Mouse (Mus musculus) midbrain, embryonic 11.5 days (tissue): ENCODE results near the gene Prdm13. TPM values are rescaled to one million over a fixed set of nuclear protein-coding genes. Genes with fewer than 3 reads are reported as not detected.

Source experiments
- ATAC-seq: fragments of 200-750 bp; cut with Nextera tagmentation; 2 replicates; pipeline ENCODE4 v1.8.0; 2017; ENCODE audit warnings: moderate TSS enrichment, moderate library complexity; ENCODE audit not compliant: low FRiP score
- DNase-seq: peaks from one replicate; pipeline ENCODE4 v3.0.0; 2015; ENCODE audit warnings: low spot score; ENCODE audit errors: missing footprints
- H3K27ac ChIP-seq: fragments of 300-500 bp; sonication (generic); 2 replicates; pipeline ENCODE4 v1.5.1; 2014; ENCODE audit warnings: low read depth, low read length
- H3K27me3 ChIP-seq: fragments of 300-500 bp; sonication (generic); 2 replicates; pipeline ENCODE4 v1.6.1; 2014; ENCODE audit warnings: mild to moderate bottlenecking, low read length, moderate library complexity, mixed read lengths; ENCODE audit not compliant: control insufficient read depth, insufficient read depth
- H3K36me3 ChIP-seq: fragments of 300-500 bp; sonication (generic); 2 replicates; pipeline ENCODE4 v1.6.1; 2014; ENCODE audit warnings: mild to moderate bottlenecking, low read length, moderate library complexity, mixed read lengths; ENCODE audit not compliant: control insufficient read depth, insufficient read depth
- H3K4me1 ChIP-seq: fragments of 300-500 bp; sonication (generic); 2 replicates; pipeline ENCODE4 v1.6.1; 2014; ENCODE audit warnings: low read length; ENCODE audit not compliant: control insufficient read depth, insufficient read depth
- H3K4me2 ChIP-seq: fragments of 300-500 bp; sonication (generic); 2 replicates; pipeline ENCODE4 v1.6.1; 2014; ENCODE audit warnings: mild to moderate bottlenecking, moderate library complexity
- H3K4me3 ChIP-seq: fragments of 300-500 bp; sonication (generic); 2 replicates; pipeline ENCODE4 v1.5.1; 2014; ENCODE audit warnings: low read depth, low read length
- H3K9ac ChIP-seq: fragments of 300-500 bp; sonication (generic); 2 replicates; pipeline ENCODE4 v1.6.1; 2014; ENCODE audit warnings: low read length
- H3K9me3 ChIP-seq: fragments of 300-500 bp; sonication (generic); 2 replicates; pipeline ENCODE4 v1.6.1; 2016; ENCODE audit warnings: low read length; ENCODE audit not compliant: control insufficient read depth
- WGBS: fragments of 180-500 bp; shearing (Covaris S2); extraction: QIAGEN DNeasy Blood & Tissue Kit; methylation state at CpG from one replicate; pipeline ENCODE4 v1.1.7; 2014; 5-methylcytosine and 5-hydroxymethylcytosine counted together
- polyA plus RNA-seq: library from polyadenylated mRNA; unstranded; fragments of >200 nt; fragmentation: Nextera tagmentation; extraction: Ambion mirVana; gene quantifications from 2 replicates; pipeline ENCODE4 v1.2.1, GENCODE M21; 2014

The Prdm13 gene
- polyA plus RNA-seq, 1 experiment from 2014 or later, result 0.25 TPM

GRCm38 (mm10) chr4:21628367-21629274 is 57.1 kb downstream of the Prdm13 start:
- DNase-seq, result no peak
- WGBS, result 61% methylated on average over 3 of the region's 3 CpGs
- no peak overlapping the region for H3K27ac ChIP-seq
- H3K9ac ChIP-seq, result no peak overlapping the region
- H3K4me1 ChIP-seq, result peaks cover 2% of the 10 kb centered on the region; the same call in 1 of the 2 replicates
- no peak overlapping the region for H3K4me3 ChIP-seq
- no peaks in the 10 kb centered on the region for H3K9me3 ChIP-seq
- ATAC-seq, result peak; percentile 54
- H3K36me3 ChIP-seq, result no peaks in the 10 kb centered on the region
- no peaks in the 10 kb centered on the region for H3K27me3 ChIP-seq
- no peak overlapping the region for H3K4me2 ChIP-seq

Other genes with a start within 250 kb of the Prdm13 start
- 89.6 and 102 TPM in 2 replicates for gene Ccnc, start 41.7 kb upstream of the Prdm13 start, polyA plus RNA-seq
- 13.4 and 16.6 TPM in 2 replicates for gene Usp45, start 81.2 kb upstream of the Prdm13 start, polyA plus RNA-seq
- gene Tstd3, start 81.2 kb upstream of the Prdm13 start, polyA plus RNA-seq, result 32.3 and 35.9 TPM in 2 replicates
- gene Pnisr, start 161.6 kb upstream of the Prdm13 start, polyA plus RNA-seq, result 181 and 215 TPM in 2 replicates
- 11.2 and 13.3 TPM in 2 replicates for gene Coq3, start 193.7 kb upstream of the Prdm13 start, polyA plus RNA-seq
- gene Faxc, start 245.4 kb upstream of the Prdm13 start, polyA plus RNA-seq, result 20.9 and 21.4 TPM in 2 replicates